21 mouse cellular contexts compared by ENCODE assay signal in genomic region chr15:81175633-81176032, GRCm38 (mm10). TPM values are rescaled to one million over a fixed set of nuclear protein-coding genes. Genes with fewer than 3 reads are reported as not detected.
"Had no signal": no experiment of that assay in that cellular context is flagged by ENCODE, and none has a peak within 500 bp of the region (broad histone marks: within the 10 kb centered on the region; RNA-seq: fewer than 3 reads in every experiment).

No protein-coding gene starts in this region.

- H3K4me2 ChIP-seq: limb, embryonic 13.5 days; liver, embryonic 12.5 days; liver, embryonic 15.5 days; lung, embryonic 15.5 days had no signal

- H3K4me1 ChIP-seq: limb, embryonic 10.5 days; liver, embryonic 12.5 days; midbrain, embryonic 10.5 days had no signal

- DNase-seq: kidney, adult 18-20 months; kidney, adult 9 months; kidney, postnatal 25 days; layer of hippocampus, adult 9-11 months; liver; lung, adult 18-20 months; lung, postnatal 14 days; right cerebral cortex, adult 18-20 months; right cerebral cortex, postnatal 14 days; right cerebral cortex, postnatal 4 days; thymus, postnatal 25 days had no signal

- H3K9me3 ChIP-seq: limb, embryonic 10.5 days; limb, embryonic 13.5 days; liver, embryonic 12.5 days; liver, embryonic 15.5 days; lung, embryonic 15.5 days; megakaryocyte, embryonic 14.5 days; midbrain, embryonic 10.5 days had no signal

- H3K27me3 ChIP-seq: limb, embryonic 13.5 days; liver, embryonic 12.5 days; liver, embryonic 15.5 days; lung, embryonic 15.5 days; megakaryocyte, embryonic 14.5 days had no signal

- H3K27ac ChIP-seq: layer of hippocampus, adult 2 months; limb, embryonic 10.5 days; limb, embryonic 13.5 days; liver, embryonic 12.5 days; liver, embryonic 15.5 days; lung, embryonic 15.5 days; midbrain, embryonic 10.5 days had no signal

- ATAC-seq: liver, embryonic 12.5 days; midbrain, embryonic 16.5 days had no signal

- H3K9ac ChIP-seq: limb, embryonic 13.5 days; liver, embryonic 12.5 days; liver, embryonic 15.5 days; lung, embryonic 15.5 days had no signal

- H3K4me3 ChIP-seq: layer of hippocampus, adult 2 months; limb, embryonic 10.5 days; limb, embryonic 13.5 days; liver, embryonic 12.5 days; liver, embryonic 15.5 days; lung, embryonic 15.5 days; megakaryocyte, embryonic 14.5 days; midbrain, embryonic 10.5 days had no signal

- H3K36me3 ChIP-seq: liver, embryonic 12.5 days; liver, embryonic 15.5 days; lung, embryonic 15.5 days had no signal

RNA-seq across cellular contexts. Expression of gene Mchr1, which starts 59.7 kb away (rescaled TPM):
- total RNA-seq: monocyte, adult 5-6 weeks had no signal
- polyA plus RNA-seq: liver, embryonic 12.5 days had no signal
